Mouse (Mus musculus) ovary, adult 2 months (tissue): ENCODE data around the gene Inpp1. TPM values are rescaled to one million over a fixed set of nuclear protein-coding genes. Genes with fewer than 3 reads are reported as not detected.

Experiments used
- polyA plus RNA-seq: library from polyadenylated mRNA; depleted of rRNA; stranded (reverse); fragments of >200 nt; gene quantifications from 2 replicates; pipeline ENCODE4 v1.2.3, GENCODE M21; 2012; rRNA removed

Inpp1 gene
- polyA plus RNA-seq, result 7.3 and 8.8 TPM in 2 replicates

GRCm38 (mm10) chr1:52816910-52817812 is at the start of gene Inpp1:
Gene Inpp1, minus strand, starts transcription at chr1:52817688.

GRCm38 (mm10) chr1:52844782-52845665 is 27.5 kb upstream of the Inpp1 start, which contains the start of gene Hibch:
Gene Hibch, plus strand, starts transcription at chr1:52844929.

Other genes with a start within 250 kb of the Inpp1 start
- gene Nemp2, start 187.0 kb downstream of the Inpp1 start, polyA plus RNA-seq, result 11.0 and 12.4 TPM in 2 replicates
- gene Mfsd6, start 90.2 kb downstream of the Inpp1 start, polyA plus RNA-seq, result 9.6 and 11.7 TPM in 2 replicates
- 27.1 and 28.8 TPM in 2 replicates for gene Hibch, start 27.2 kb upstream of the Inpp1 start, polyA plus RNA-seq
- 0.12 and 0.15 TPM in 2 replicates for gene 1700019D03Rik, start 202.5 kb upstream of the Inpp1 start, polyA plus RNA-seq
- not detected in 2 replicates for gene Mstn, start 244.0 kb upstream of the Inpp1 start, polyA plus RNA-seq